Mouse (Mus musculus): ENCODE results near the gene Arhgef12.

Arhgef12 gene

GRCm38 (mm10) chr9:43108721-43109120, 1.7 kb upstream of the Arhgef12 start:
- DNase-seq = no peak

- DNase-seq = no peak
These were observed 1.0 kb upstream of the Arhgef12 start for GRCm38 (mm10) chr9:43108081-43108480.

DNA sequence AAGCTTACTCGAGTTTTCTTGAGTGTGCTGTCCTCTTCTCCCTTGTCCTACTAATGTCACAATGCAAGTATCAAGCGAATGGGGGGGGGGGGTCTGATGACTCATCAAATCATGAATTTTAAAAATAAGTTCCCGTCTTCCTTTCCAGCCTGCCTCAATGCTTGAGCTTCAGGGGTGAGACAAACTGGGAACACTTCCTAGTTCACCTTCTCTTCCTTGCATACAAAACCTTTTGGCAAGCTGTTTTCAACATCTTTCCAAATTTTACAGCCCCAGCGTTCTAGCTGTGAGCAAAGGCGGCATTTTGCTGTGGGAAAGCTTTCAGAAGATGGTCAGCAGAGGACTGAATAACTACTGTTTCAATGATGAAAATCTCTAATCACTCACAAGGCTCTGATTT, 516 bp upstream of the Arhgef12 start:
- no peak for DNase-seq

GRCm38 (mm10) chr9:43106426-43107186, 433 bp downstream of the Arhgef12 start:
- peak; percentile 47 for DNase-seq

DNA sequence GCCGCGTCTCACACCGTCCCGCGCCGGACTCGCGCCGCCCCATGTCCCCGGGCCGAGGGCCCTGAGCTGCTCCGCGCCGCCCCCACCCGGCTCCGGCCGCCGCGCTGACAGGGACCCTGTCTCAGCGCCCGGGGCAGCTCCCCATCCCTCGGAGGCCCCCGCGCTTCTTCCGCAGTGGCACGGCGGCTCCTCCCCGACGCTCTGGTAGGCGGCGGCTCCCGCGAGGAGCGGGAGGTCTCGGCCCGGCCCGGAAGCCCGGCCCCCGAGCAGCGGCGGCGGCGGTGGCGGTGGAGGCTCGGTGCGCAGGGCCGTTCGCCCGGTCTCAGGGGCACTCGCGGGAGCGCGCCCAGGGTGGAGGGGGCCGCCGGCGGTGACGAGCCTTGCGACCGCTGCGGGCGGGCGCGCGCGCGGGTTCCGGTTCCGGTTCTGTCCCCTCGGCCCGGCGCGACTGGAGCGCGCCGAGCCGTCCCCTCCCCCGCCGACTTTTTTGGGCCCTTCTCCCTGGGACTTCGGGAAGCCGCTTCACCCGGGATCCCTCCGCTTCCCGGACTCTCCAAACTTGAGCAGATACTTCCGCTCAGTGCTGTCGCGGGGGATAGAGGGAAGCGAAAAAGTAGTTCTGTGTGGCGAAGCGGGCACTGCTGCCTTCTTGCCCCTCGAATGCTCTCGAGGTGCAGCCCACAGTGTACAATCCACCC, 1.2 kb downstream of the Arhgef12 start:
- peak; percentile 95 for DNase-seq

GRCm38 (mm10) chr9:43104873-43105663, 2.0 kb downstream of the Arhgef12 start:
- no peak for DNase-seq

- DNase-seq = no peak
These were observed 2.5 kb downstream of the Arhgef12 start for GRCm38 (mm10) chr9:43104526-43104872.

GRCm38 (mm10) chr9:43103675-43104299, 3.3 kb downstream of the Arhgef12 start:
- DNase-seq = peak; percentile 58

DNA sequence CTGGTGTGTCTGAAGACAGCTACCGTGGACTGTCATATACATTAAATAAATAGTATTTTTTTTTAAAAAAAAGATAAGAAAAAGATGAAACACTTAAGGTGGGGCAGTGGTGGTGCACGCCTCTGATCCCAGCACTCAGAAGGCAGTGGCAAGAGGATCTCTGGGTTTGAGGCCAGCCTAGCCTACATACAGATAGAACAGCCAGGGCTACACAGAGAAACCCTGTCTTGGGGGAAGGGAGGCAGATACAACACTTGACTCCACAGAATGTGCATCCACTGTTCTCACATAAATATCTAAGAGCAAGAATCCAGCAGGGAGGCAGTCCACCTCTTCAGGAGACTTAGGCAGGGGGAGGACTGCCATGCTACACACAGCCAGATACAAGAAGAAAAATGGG, 4.1 kb downstream of the Arhgef12 start:
- no peak for DNase-seq

DNA sequence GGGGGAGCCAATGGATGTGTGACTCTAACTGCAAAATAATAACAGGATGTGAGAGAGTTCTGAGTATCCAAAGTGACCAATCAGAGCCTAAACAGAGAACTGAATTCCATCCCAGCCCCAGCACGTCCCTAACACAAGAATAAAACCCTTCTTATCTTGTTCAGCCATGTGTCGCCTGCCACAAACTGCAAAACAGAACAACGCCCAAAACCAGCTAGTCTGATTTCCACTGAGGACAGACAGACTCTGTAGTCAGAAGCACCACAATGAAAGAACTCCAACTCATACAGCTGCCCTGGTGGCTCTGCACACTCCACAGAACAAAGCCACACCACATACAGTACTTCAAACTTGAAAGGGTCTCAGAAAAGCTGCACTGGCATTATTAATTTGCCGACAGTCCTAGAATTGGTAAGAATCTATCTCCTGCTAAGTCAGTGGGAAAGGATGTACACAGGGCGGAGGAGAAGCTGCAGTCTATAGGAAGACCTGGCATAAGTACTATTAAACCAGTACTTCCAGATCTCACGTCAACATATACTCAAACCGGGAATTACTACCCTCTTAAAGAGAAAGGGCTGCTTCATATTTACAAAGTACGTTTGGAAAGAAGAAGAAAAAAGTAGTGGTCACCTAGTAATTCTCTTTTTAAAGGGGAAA, 5.0 kb downstream of the Arhgef12 start:
- peak; percentile 68 for DNase-seq

DNA sequence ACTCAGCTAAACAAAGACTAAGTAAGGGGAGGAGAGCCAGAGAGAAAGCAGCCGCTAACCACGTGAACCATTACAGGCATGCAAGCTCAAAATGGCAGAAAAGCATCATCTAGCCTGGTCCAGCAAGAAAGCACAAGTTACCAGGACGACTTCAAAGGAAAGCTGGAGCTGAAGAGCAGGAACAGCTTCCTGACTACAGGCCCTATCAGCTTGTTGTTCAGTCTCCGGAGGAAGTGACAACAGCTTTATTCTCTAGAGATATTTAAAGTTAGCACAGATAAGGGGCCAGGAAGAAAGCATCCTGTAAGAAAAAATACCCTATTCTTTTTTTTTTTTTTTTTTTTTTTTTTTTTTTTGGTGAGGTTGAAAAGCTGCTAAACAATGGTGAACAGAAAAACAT, 8.1 kb downstream of the Arhgef12 start:
- no peak for DNase-seq

- DNase-seq = no peak
These were observed 9.1 kb downstream of the Arhgef12 start for GRCm38 (mm10) chr9:43097801-43098557.

GRCm38 (mm10) chr9:43096337-43096736, 10.7 kb downstream of the Arhgef12 start:
- no peak for DNase-seq

GRCm38 (mm10) chr9:43094828-43095227, 12.2 kb downstream of the Arhgef12 start:
- DNase-seq = no peak

DNA sequence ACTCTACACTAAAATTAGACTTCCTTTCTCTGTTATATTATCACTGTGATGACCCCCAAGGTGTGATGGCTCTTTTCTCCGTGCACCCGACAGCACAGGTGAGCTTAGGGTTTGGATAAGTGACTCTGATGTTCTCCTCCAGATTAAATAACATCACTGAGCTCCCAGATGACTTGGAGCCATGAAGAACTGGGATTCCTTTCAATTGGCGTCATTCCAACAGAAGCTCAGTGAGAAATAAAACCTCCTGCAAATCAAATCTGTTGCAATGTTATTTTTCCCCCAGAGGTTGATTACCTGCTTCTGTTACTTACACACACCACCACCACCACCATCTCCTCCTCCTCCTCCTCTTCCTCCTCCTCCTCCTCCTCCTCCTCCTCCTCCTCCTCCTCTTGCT, 13.2 kb downstream of the Arhgef12 start:
- DNase-seq = no peak

GRCm38 (mm10) chr9:43085686-43086285, 21.3 kb downstream of the Arhgef12 start:
- DNase-seq = no peak

- no peak for DNase-seq
These were observed 22.3 kb downstream of the Arhgef12 start for GRCm38 (mm10) chr9:43084496-43085362.

DNA sequence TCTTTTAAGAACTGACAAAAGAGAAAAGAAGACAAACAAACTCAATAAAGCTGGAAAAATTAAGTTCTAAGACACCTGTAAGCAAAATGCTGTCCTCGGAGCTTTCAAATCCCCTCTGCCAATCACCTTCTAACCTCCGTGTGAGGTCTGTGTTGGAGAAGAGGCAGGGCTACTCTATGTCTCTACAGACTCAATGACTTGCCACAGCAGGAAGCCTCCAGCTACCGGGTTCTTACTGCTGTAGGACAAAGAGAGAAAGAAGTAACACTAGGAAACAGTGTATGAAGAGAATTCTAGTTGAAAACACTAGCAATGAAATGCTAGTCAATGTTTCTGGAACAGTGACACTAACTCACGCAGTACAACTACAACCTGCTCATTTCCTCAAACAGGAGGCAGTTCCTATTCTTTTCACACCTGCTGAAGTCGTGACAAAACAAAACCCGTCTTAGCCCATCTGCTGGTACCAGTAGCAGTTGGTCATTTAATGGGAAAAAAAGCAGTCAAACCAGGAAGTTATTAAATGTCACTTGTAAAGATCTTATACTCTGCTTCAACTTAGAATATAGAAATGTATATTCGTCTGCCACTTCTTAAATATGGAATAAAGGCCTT, 23.5 kb downstream of the Arhgef12 start:
- DNase-seq = no peak

DNA sequence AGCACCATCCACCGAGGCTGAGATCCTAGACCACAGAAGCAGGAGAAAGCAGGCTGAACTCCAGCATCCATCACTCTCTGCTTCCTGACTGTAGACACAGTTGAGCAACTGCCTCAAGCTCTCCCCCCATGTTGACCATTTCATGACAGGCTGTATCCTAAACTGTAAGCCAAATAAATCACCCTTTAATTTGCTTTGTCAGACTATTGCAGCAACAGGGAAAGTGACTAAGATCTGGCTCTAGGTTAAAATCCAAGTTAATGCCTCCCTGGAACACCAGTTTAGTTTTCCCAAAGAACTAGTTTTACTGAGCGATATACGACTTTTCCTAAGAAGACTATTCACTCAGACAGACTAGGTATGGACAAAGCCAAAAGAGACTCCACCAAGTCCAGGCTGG, 28.3 kb downstream of the Arhgef12 start:
- no peak for DNase-seq

DNA sequence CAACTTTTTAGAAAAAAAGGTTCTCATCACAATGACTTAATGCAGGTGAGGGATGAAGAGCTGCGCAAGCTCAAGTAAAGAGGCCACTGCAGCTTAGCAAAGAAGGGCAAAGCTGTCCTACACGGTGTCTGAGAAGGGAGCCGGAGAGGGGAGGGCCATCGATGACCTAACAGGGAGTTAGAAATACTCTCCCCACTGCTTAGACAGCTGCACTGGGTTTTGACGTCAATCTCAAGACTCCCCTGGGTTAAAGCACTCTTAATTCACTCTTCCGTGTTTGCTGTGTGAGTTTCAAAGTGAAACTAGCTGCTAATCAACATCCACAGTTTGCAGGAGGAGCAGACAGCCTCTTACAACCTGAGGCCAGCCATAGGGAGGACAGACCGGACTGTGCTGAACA, 30.9 kb downstream of the Arhgef12 start:
- no peak for DNase-seq

All from lung, postnatal 36 days (tissue).